Mouse (Mus musculus) large intestine, adult 2 months (tissue): ENCODE data around the gene Timm8a2. TPM values are rescaled to one million over a fixed set of nuclear protein-coding genes. Genes with fewer than 3 reads are reported as not detected.

Experiments used
- DNase-seq: peaks from one replicate; pipeline ENCODE4 v3.0.0-alpha.2; 2012; ENCODE audit warnings: low read depth, low spot score
- WGBS: fragments of 180-500 bp; shearing (Covaris S2); methylation state at CpG from one replicate; pipeline ENCODE4 v1.1.7; 2018; 5-methylcytosine and 5-hydroxymethylcytosine counted together
- polyA plus RNA-seq: library from polyadenylated mRNA; depleted of rRNA; stranded (reverse); fragments of >200 nt; gene quantifications from 2 replicates; pipeline ENCODE4 v1.2.3, GENCODE M21; 2012

The Timm8a2 gene
- polyA plus RNA-seq, 1 experiment, result not detected

DNA sequence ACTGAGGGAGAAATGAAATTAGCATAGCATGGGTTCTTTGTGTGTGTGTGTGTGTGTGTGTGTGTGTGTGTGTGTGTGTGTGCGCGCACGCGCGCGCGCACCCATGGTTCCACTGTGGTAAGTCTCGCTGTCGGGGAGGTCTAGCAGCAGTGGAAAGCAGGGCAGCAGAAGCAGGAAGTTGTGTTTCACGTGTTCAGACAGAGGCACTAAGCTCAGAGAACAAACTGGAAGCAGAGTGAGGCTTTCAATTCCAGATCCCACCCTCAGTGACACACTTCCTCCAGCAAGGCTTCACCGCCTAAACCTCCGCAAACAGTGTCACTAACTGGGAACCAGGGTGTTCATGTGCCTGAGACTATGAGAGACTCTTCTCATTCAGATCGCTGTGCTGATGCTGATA lies 25.0 kb upstream of the Timm8a2 start:
- 85% methylated on average over 13 of the region's 13 CpGs for WGBS

DNA sequence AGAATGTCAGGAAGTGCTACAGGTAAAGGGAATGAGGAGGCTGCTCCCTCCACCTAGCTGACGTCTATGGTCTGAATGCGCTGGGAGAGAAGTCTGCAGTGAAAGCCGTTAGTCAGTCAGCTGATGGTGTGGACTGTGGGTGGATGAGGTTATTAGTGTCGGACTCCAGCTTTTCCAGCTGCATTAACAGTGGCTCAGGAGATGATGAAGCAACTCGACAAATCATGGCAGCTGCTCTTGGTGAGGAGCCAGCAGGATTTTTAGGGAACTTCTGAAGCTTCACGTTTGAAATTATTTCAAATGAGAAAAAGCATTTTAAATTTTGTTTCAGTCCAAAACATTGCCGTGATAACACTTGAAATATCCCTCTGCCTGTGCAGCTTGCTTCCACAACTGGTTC lies 24.2 kb upstream of the Timm8a2 start:
- 68% methylated on average over 7 of the region's 7 CpGs for WGBS
- no peak for DNase-seq

More for the DNA sequence above, 25.0 kb upstream of the Timm8a2 start:
- no peak for DNase-seq

DNA sequence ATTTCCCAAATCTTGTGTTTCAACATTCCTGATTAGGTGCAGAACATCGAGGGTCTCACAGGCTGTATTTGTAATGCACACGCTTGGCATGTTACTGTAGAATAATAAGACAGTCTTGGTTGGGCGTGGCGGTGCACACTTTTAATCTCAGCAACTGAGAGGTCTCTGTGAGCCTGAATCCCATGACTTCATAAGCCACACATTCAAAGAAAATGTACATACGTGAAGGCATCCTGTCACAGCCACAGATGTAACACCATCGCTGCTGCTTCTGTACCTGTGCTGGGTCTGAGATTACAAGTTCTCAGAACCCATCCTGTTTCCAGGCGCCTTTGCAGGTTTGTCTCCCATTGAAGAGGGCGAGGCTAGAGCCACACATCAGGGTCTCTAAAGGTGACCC lies 22.7 kb upstream of the Timm8a2 start:
- DNase-seq, result no peak
- 94% methylated on average over 8 of the region's 8 CpGs for WGBS

GRCm38 (mm10) chr14:122012193-122012592 lies 22.3 kb upstream of the Timm8a2 start:
- 48% methylated on average over 5 of the region's 5 CpGs for WGBS
- no peak for DNase-seq

DNA sequence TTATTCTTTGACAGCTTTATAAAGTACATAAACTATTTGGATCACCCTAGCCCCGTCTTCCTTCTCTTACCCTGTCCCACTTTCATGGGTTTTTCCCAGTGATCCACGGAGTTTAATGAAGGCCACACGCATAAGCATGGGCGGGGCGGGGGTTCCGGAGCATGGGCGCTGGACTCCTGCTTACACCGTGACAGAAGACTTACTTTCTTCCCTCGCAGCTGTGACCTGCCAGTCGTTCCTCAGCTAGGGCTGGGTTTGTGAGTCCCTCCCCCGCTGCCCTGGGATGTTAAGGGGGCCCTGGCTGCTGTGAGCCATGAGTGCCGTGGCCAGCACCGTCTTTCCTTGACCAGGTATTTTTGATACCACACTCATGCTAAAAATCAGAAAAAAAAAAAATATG lies 21.7 kb upstream of the Timm8a2 start:
- 75% methylated on average over 13 of the region's 13 CpGs for WGBS
- no peak for DNase-seq

GRCm38 (mm10) chr14:122013417-122013951 lies 21.0 kb upstream of the Timm8a2 start:
- DNase-seq, result no peak

GRCm38 (mm10) chr14:122017958-122018357 lies 16.5 kb upstream of the Timm8a2 start:
- DNase-seq, result no peak
- WGBS, result 48% methylated on average over 2 of the region's 2 CpGs

More at GRCm38 (mm10) chr14:122013417-122013951, 21.0 kb upstream of the Timm8a2 start:
- 85% methylated on average over 14 of the region's 14 CpGs for WGBS

DNA sequence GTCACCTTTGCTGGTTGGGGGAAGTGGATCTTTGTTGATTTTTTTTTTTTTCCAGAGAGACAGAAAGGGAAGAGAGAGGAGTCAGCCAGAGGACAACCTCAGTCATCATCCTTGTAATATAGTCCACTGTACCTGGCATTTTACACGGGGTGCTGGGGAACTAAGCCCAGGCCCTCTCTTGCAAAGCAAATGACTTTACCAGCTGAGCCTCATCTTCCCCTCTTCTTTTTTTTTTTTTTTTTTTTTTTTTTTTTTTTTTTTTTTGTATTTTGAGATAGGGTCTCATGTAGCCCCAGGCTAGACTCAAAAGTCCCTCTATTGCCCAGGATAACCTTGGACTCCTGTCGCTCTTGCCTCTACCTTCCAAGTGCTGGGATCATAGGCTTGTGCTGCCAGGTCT lies 15.1 kb upstream of the Timm8a2 start:
- no peak for DNase-seq
- 84% methylated on average over 2 of the region's 2 CpGs for WGBS

DNA sequence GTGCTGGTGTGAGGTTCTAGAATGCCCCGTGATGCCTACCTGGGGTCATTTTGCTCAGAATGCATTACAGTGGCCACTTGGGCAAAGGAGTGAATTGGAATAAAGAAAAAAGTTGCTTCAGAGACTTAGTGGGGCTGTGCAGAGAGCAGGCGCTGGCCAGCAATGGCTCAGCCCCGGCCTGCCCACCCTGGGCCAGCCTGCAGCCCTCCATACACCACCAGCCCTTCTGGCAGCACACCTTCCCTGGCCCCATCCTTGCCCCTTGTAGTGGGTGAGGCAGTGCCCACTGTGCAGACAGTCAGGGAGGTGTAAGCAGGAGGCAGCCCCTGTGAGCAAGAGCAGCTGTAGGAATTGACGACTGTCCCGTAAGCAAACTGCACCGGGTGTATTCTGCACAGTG lies 13.9 kb upstream of the Timm8a2 start:
- DNase-seq, result no peak
- whole genome bisulfite sequencing, result 90% methylated on average over 6 of the region's 6 CpGs

DNA sequence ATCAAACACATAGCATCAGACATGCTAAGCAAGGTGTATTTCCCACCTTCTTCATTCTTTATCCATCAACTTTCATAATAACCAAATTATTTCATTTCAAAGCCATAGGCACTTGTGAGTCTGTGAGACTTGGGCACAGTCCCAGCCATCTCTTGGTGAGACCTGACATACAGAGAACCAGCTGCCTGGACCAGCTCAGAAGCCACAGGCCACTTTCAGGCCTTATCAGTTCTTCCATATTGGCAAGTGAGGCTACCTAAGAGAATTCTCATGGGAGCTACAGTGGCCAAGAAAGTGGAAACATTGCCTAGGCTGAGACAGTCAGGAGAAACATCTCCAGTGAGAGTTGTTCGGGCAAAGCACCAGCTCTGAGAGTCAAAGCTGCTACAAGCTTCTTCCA lies 11.4 kb upstream of the Timm8a2 start:
- no peak for DNase-seq
- WGBS, result 90% methylated on average over 1 of the region's 1 CpGs

DNA sequence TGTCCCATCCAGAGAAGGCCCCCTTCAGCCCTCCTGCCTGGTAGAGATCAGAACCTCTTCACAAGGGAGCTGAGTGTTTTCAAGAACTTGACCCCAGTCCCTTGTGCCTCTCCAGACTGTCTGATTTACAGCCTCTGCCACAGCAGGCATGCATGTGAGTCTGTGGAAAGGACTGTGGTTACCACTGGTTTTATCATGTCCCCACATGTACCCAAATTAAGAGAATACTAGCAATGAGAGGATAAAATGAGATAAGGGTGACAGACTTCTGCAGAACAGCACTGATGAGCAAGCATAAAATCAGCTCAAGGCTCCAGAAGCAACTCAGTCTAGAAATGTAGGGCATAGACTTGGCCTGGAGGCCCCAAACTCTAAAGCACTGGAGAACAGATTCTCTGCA lies 10.5 kb upstream of the Timm8a2 start:
- DNase-seq, result no peak

DNA sequence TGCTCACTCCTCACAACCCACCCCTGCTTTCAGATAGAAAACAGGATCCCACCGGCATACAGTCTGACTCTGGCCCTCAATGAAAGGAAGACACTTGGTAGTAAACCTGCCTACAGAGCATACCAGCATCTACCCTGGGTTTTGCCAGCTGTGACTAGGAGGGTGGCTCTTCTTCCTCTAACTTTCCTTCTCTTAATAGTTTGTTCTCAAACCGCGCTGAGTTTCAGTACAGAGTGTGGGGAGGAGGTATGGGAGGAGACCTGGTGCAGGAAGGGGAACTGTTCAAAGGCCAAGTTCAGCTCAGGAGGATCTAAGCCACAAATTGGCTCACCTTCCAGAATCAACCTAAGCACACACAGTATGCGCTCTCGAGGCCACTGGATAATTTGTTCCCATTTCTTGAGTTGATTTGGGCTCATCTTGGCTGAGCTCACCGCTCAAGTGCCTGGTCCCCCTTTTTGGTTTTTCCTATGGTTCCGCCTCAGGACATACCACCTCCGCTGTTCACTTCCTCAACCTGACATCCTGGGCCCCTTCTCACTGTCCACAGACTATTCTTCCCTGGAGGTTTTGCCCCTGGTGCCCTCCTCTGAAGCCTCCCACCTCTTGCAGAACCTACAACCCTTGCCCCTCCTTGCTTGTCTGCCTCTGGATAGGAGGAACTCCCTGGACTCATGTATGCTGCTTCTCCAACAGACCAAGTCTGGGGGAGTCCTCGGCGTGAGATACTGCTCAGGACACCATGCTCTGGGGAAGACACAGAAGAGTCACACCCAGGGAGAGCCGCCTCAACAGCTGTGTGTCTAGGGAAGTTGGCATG lies 5.3 kb upstream of the Timm8a2 start:
- 53% methylated on average over 11 of the region's 11 CpGs for WGBS
- no peak for DNase-seq

GRCm38 (mm10) chr14:122029851-122030250 lies 4.6 kb upstream of the Timm8a2 start:
- 61% methylated on average over 4 of the region's 4 CpGs for WGBS
- no peak for DNase-seq

- no peak for DNase-seq
- 24% methylated on average over 2 of the region's 2 CpGs for WGBS
Measured at GRCm38 (mm10) chr14:122032045-122032444, 2.4 kb upstream of the Timm8a2 start.

DNA sequence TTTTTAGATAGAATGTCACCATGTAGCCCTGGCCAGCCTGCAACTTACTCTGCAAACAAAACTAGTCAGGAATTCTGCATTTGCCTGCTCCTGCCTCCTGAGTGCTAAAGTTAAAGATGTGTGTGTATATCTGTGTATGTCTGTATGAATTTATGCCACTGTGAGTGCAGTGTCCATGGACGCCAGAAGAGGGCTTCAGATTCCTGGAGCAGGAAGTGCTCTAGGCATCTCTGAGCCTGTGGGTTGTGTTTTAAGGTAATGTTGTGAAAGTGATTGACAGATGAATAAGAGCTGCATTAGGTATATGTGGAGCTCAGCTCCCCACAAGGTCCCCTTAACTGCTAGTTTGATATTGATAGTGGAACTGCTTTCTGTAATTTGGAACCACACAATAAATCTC lies 707 bp downstream of the Timm8a2 start:
- no peak for DNase-seq
- WGBS, result 96% methylated on average over 1 of the region's 1 CpGs

DNA sequence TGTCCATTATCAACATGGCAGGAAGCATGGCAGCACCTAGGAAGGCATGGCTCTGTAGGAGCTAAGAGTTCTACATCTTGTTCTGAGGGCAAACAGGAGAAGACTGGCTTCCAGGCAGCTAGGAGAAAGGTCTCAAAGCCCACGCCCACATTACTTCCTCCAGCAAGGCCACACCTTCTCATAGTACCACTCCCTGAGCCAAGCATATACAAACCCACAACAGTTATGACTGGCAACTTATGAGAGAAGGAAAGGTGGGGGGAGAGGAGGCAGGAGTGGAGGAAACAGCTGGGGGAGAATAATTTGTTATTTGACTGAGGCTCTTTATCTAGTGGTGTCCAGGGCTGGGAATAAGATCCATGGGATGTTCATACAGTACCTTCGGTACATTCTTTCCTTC lies 1.4 kb downstream of the Timm8a2 start:
- no peak for DNase-seq
- WGBS, result 48% methylated on average over 2 of the region's 2 CpGs

DNA sequence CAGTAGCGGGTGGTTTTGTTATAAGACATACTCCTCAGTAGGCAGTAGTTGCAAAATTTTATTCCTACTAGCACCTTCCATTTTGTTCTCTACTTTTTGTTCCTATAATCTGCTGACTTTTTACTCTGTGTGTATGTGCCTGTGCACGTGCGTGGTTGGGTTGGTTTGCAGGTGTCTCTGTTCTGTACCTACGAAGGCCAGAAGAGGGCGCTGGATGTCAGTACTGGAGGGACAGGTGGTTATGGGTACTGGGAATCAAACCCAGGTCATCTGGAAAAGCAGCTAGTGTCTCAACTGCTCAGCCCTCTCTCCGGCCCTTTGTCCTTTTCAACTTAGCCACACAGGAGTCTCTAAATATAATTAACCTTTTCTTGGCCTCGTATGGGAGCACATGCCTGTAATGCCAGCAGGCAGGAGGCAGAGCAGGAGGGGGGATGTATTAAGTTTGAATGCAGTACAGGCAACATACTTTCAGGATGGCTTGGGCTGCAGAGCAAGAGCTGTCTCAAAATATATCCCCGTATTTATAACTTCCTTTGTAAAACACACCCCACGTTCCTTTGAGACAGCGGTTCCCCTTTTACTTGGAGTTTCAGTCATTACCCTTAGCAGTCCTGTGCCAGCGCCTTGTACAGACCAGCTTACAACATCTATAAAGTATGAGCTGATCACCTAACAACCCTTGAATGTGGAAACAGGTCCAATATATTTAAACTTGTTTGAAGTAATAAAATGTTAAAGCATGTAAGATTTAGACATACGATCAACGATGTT lies 4.6 kb downstream of the Timm8a2 start:
- DNase-seq, result no peak
- WGBS, result 63% methylated on average over 13 of the region's 13 CpGs

DNA sequence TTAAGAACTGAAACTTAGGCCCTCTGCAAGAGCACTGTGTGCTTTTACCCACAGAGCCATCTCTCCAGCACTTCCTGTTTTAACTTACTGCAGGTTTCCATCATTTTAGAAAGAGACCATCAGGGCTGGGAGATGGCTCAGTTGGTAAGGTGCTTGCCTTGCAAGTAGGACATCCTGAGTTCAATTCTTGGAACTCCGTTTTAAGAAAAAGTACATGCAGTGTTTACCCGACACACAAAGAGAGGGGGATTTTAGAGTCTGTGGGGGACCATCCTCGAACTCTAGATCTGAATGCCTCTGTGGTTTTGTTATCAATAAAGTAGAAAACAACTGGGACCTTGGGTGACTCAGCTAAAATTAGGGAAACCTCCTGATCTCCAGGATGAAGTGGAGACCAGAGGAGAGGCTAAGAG lies 6.9 kb downstream of the Timm8a2 start:
- DNase-seq, result no peak
- 90% methylated on average over 3 of the region's 3 CpGs for WGBS

DNA sequence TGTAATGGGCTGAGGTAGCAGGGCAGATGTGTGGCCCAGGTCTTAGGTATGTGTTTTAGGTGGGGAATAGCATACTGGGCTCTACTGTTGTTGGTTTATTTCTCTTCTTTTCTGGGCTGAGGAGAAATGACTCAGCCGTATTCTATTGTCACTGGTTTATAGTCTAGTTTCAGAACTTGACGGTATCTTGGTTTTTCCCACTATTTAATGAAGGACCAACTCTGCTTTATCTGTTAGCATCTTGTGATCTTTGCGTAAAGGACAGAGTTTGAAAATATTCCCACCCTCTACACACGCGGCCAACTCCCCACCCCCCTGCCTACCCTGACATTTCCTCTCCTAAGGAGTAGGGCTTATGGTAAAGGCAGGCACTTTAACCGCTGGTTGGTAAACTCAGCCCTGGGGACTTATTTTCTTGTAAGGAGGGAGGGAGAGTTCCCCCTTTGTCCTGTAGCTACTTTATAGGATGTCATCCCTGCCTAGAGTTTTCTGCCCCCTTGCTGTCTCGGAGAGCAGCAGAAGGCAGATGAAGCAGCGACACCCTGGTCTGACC lies 7.7 kb downstream of the Timm8a2 start:
- 82% methylated on average over 8 of the region's 8 CpGs for WGBS
- no peak for DNase-seq

DNA sequence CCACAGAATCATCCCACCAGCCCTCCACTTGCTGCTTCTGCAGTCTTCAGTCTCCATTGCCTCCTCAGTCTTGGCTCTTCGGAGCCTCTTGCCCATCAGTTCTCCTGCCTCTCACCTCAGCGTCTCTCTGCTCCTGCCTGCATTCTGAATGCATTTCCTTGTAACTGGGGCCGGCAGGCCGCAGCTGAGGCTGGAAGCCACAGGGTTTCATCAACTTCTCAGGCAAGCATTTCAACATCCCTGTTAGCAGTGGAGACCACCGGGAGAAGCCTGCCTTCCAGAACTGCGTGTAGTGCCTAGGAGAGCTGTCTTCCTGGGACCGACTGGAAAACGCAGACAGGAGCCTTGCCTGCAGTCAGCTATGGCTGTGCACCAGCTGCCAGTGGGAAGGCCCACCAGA lies 13.3 kb downstream of the Timm8a2 start:
- WGBS, result 90% methylated on average over 8 of the region's 8 CpGs
- no peak for DNase-seq
